14 mouse cellular contexts compared by ENCODE assay signal in the genomic region with DNA sequence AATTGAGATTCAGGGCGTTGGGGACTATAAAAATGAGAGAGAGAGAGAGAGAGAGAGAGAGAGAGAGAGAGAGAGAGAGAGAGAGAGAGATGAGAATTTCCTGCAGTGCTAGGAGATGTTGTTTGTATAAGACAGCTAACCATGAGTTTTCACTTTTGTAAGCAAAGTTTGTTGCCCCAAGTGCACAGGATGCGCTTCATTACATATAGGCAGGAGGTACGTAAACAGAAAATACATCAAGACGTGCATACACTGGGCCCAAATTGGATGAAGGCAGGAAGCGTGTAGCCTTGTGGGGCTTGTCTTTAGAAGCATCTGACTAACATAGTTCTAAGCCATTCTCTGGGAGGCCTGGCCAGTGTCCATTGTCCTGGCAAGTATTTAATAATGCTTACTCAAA. TPM values are rescaled to one million over a fixed set of nuclear protein-coding genes. Genes with fewer than 3 reads are reported as not detected.
"Had no signal": no experiment of that assay in that cellular context is flagged by ENCODE, and none has a peak within 500 bp of the region (broad histone marks: within the 10 kb centered on the region; RNA-seq: fewer than 3 reads in every experiment).

No protein-coding gene starts in this region.

- H3K27ac ChIP-seq: hindbrain, postnatal 0 days; kidney, postnatal 0 days; layer of hippocampus, adult 2 months; limb, embryonic 13.5 days; liver, embryonic 14.5 days; midbrain, embryonic 12.5 days; neural tube, embryonic 15.5 days; stomach, embryonic 15.5 days had no signal

- H3K4me1 ChIP-seq: midbrain, embryonic 12.5 days; stomach, embryonic 15.5 days had no signal

- H3K27me3 ChIP-seq: limb, embryonic 13.5 days; midbrain, embryonic 12.5 days; neural tube, embryonic 15.5 days; stomach, embryonic 15.5 days had no signal

- H3K4me3 ChIP-seq: layer of hippocampus, adult 2 months; limb, embryonic 13.5 days; midbrain, embryonic 12.5 days; neural tube, embryonic 15.5 days; stomach, embryonic 15.5 days had no signal

- ATAC-seq: hindbrain, postnatal 0 days; intestine, embryonic 16.5 days had no signal

- H3K36me3 ChIP-seq: limb, embryonic 13.5 days; midbrain, embryonic 12.5 days; neural tube, embryonic 15.5 days; stomach, embryonic 15.5 days had no signal

- DNase-seq: kidney, adult 8-10 months; kidney, postnatal 4 days; left cerebral cortex, postnatal 4 days; lung, adult 18-20 months had no signal

RNA-seq across cellular contexts. Expression of gene Thy1, which starts 25.3 kb away (rescaled TPM):
- polyA plus RNA-seq: midbrain, embryonic 12.5 days; neural tube, embryonic 11.5 days had no signal
